Mouse (Mus musculus) neural tube, embryonic 11.5 days (tissue): ENCODE results near the gene Zfp654. TPM values are rescaled to one million over a fixed set of nuclear protein-coding genes. Genes with fewer than 3 reads are reported as not detected.
"Not testable (repeated sequence)": the region's sequence is repeated elsewhere in the genome, so short reads cannot be mapped to it uniquely, and the experiment has no call there.

Source experiments
- ATAC-seq: fragments of 200-750 bp; cut with Nextera tagmentation; 2 replicates; pipeline ENCODE4 v1.8.0; 2017; ENCODE audit warnings: moderate number of reproducible peaks, mild to moderate bottlenecking, moderate TSS enrichment, moderate library complexity; ENCODE audit not compliant: insufficient read depth, low FRiP score, low TSS enrichment
- DNase-seq: peaks from one replicate; pipeline ENCODE4 v3.0.0-alpha.2; 2015; ENCODE audit warnings: low spot score
- H3K27ac ChIP-seq: fragments of 300-500 bp; sonication (generic); 2 replicates; pipeline ENCODE4 v1.5.1; 2014; ENCODE audit warnings: low read depth, mild to moderate bottlenecking, low read length
- H3K27me3 ChIP-seq: fragments of 300-500 bp; sonication (generic); 2 replicates; pipeline ENCODE4 v1.6.1; 2014; ENCODE audit warnings: mild to moderate bottlenecking, low read length, mixed read lengths; ENCODE audit not compliant: control insufficient read depth, insufficient read depth
- H3K36me3 ChIP-seq: fragments of 300-500 bp; sonication (generic); 2 replicates; pipeline ENCODE4 v1.6.1; 2014; ENCODE audit warnings: mild to moderate bottlenecking, low read length, moderate library complexity, mixed read lengths; ENCODE audit not compliant: control insufficient read depth, insufficient read depth
- H3K4me1 ChIP-seq: fragments of 300-500 bp; sonication (generic); 2 replicates; pipeline ENCODE4 v1.6.1; 2014; ENCODE audit warnings: low read length, mixed read lengths; ENCODE audit not compliant: control insufficient read depth, insufficient read depth
- H3K4me2 ChIP-seq: fragments of 300-500 bp; sonication (generic); 2 replicates; pipeline ENCODE4 v1.6.1; 2014; ENCODE audit warnings: low read depth, mild to moderate bottlenecking, moderate library complexity
- H3K4me3 ChIP-seq: fragments of 300-500 bp; sonication (generic); 2 replicates; pipeline ENCODE4 v1.5.1; 2014; ENCODE audit warnings: low read depth, low read length
- H3K9ac ChIP-seq: fragments of 300-500 bp; sonication (generic); 2 replicates; pipeline ENCODE4 v1.6.1; 2014; ENCODE audit warnings: mild to moderate bottlenecking, low read length
- H3K9me3 ChIP-seq: fragments of 300-500 bp; sonication (generic); 2 replicates; pipeline ENCODE4 v1.6.1; 2016; ENCODE audit warnings: low read length; ENCODE audit not compliant: control insufficient read depth
- WGBS: fragments of 180-500 bp; shearing (Covaris S2); extraction: QIAGEN DNeasy Blood & Tissue Kit; methylation state at CpG from one replicate; pipeline ENCODE4 v1.1.7; 2014; 5-methylcytosine and 5-hydroxymethylcytosine counted together
- polyA plus RNA-seq: library from polyadenylated mRNA; unstranded; fragments of >200 nt; fragmentation: Nextera tagmentation; extraction: Ambion mirVana; gene quantifications from 2 replicates; pipeline ENCODE4 v1.2.1, GENCODE M21; 2014

Gene Zfp654
- polyA plus RNA-seq, 1 experiment from 2014 or later: 10.3 TPM

- ATAC-seq: no peak
- H3K27me3 ChIP-seq: no peaks in the 10 kb centered on the region
- no peak overlapping the region for H3K9ac ChIP-seq
- no peaks in the 10 kb centered on the region for H3K9me3 ChIP-seq
- WGBS: 28% methylated on average over 3 of the region's 3 CpGs
- H3K27ac ChIP-seq: no peak overlapping the region
- H3K4me1 ChIP-seq: no peaks in the 10 kb centered on the region
- DNase-seq: no peak
- H3K36me3 ChIP-seq: no peaks in the 10 kb centered on the region
- H3K4me2 ChIP-seq: no peak overlapping the region
- H3K4me3 ChIP-seq: no peak overlapping the region
Observed at GRCm38 (mm10) chr16:64872296-64872695, 20.8 kb upstream of the Zfp654 start.

- H3K9me3 ChIP-seq: no peaks in the 10 kb centered on the region
- 84% methylated on average over 2 of the region's 2 CpGs for WGBS
- no peaks in the 10 kb centered on the region for H3K27me3 ChIP-seq
- no peak overlapping the region for H3K4me2 ChIP-seq
- ATAC-seq (no peak), DNase-seq (no peak)
- no peak overlapping the region for H3K9ac ChIP-seq
- H3K27ac ChIP-seq: no peak overlapping the region
- no peaks in the 10 kb centered on the region for H3K4me1 ChIP-seq
- H3K4me3 ChIP-seq: no peak overlapping the region
- H3K36me3 ChIP-seq: no peaks in the 10 kb centered on the region
Observed at GRCm38 (mm10) chr16:64869621-64870020, 18.2 kb upstream of the Zfp654 start.

- Histone ChIP-seq H3K27me3 (no peaks in the 10 kb centered on the region), H3K4me1 (no peaks in the 10 kb centered on the region), H3K27ac (no peak overlapping the region), H3K4me2 (no peak overlapping the region), H3K4me3 (no peak overlapping the region), H3K36me3 (no peaks in the 10 kb centered on the region), H3K9ac (no peak overlapping the region), H3K9me3 (no peaks in the 10 kb centered on the region)
- no peak for DNase-seq
- 86% methylated on average over 6 of the region's 6 CpGs for WGBS
- no peak for ATAC-seq
Observed at GRCm38 (mm10) chr16:64868613-64869012, 17.2 kb upstream of the Zfp654 start.

GRCm38 (mm10) chr16:64865841-64866240, 14.4 kb upstream of the Zfp654 start:
- H3K27ac ChIP-seq, H3K9me3 ChIP-seq, H3K9ac ChIP-seq, ATAC-seq, H3K27me3 ChIP-seq, H3K4me3 ChIP-seq, H3K4me2 ChIP-seq, DNase-seq, H3K36me3 ChIP-seq, H3K4me1 ChIP-seq: not testable (repeated sequence)
- 93% methylated on average over 8 of the region's 8 CpGs for WGBS

- Histone ChIP-seq H3K4me2 (no peak overlapping the region), H3K27me3 (no peaks in the 10 kb centered on the region), H3K4me1 (peaks cover 7% of the 10 kb centered on the region; the same call in 1 of the 2 replicates), H3K4me3 (no peak overlapping the region), H3K36me3 (0 out of 2 replicates have a peak, but pooled peaks cover 3% of the 10 kb centered on the region), H3K9ac (no peak overlapping the region), H3K27ac (no peak overlapping the region), H3K9me3 (no peaks in the 10 kb centered on the region)
- no peak for ATAC-seq
- DNase-seq: no peak
- WGBS: 94% methylated on average over 3 of the region's 3 CpGs
Observed at GRCm38 (mm10) chr16:64856946-64857345, 5.5 kb upstream of the Zfp654 start.

GRCm38 (mm10) chr16:64852891-64853290, 1.4 kb upstream of the Zfp654 start:
- no peak for ATAC-seq
- Histone ChIP-seq H3K9ac (peak overlapping the region; percentile 89), H3K27ac (no peak overlapping the region)

GRCm38 (mm10) chr16:64852441-64852871, 1.0 kb upstream of the Zfp654 start:
- 0 out of 2 replicates have a peak, but pooled peaks cover 3% of the 10 kb centered on the region for H3K36me3 ChIP-seq
- ATAC-seq (peak; percentile 3), DNase-seq (peak; percentile 53)
- H3K4me3 ChIP-seq: peak overlapping the region; percentile 92
- peak overlapping the region; percentile 89 for H3K9ac ChIP-seq
- H3K27ac ChIP-seq: peak overlapping the region; percentile 93
- H3K9me3 ChIP-seq: no peaks in the 10 kb centered on the region
- H3K4me1 ChIP-seq: peaks cover 11% of the 10 kb centered on the region
- peak overlapping the region; percentile 59 for H3K4me2 ChIP-seq
- H3K27me3 ChIP-seq: no peaks in the 10 kb centered on the region
- under 1% methylated on average over 43 of the region's 53 CpGs for WGBS

More at GRCm38 (mm10) chr16:64852891-64853290, 1.4 kb upstream of the Zfp654 start:
- H3K4me2 ChIP-seq: peak overlapping the region; percentile 59
- 0 out of 2 replicates have a peak, but pooled peaks cover 3% of the 10 kb centered on the region for H3K36me3 ChIP-seq
- no peak for DNase-seq
- no peaks in the 10 kb centered on the region for H3K9me3 ChIP-seq
- H3K4me1 ChIP-seq: peaks cover 11% of the 10 kb centered on the region
- WGBS: 11% methylated on average over 14 of the region's 14 CpGs
- H3K27me3 ChIP-seq: no peaks in the 10 kb centered on the region
- H3K4me3 ChIP-seq: peak overlapping the region; percentile 92

GRCm38 (mm10) chr16:64851085-64851562, 328 bp downstream of the Zfp654 start:
- peak; percentile 40 for ATAC-seq
- DNase-seq: no peak

More at GRCm38 (mm10) chr16:64851085-64851562, 328 bp downstream of the Zfp654 start:
- Histone ChIP-seq H3K9ac (peak overlapping the region; percentile 89), H3K4me1 (peaks cover 11% of the 10 kb centered on the region), H3K4me2 (peak overlapping the region; percentile 78), H3K4me3 (peak overlapping the region; percentile 92), H3K27me3 (no peaks in the 10 kb centered on the region), H3K36me3 (0 out of 2 replicates have a peak, but pooled peaks cover 3% of the 10 kb centered on the region), H3K27ac (peak overlapping the region; percentile 86), H3K9me3 (no peaks in the 10 kb centered on the region)
- WGBS: under 1% methylated on average over 39 of the region's 45 CpGs
